Mouse (Mus musculus) mesoderm, embryonic 11.5 days (tissue): ENCODE measurements around the gene Aasdh.

ENCODE experiments used
- DNase-seq: peaks from one replicate; pipeline ENCODE4 v3.0.0-alpha.2; 2012; ENCODE audit warnings: low read depth, low spot score

The Aasdh gene

GRCm38 (mm10) chr5:76843448-76843847 lies 61.9 kb downstream of the Aasdh start:
- DNase-seq = peak; percentile 56

- no peak for DNase-seq
These were observed 63.5 kb downstream of the Aasdh start for GRCm38 (mm10) chr5:76841859-76842258.

GRCm38 (mm10) chr5:76839786-76840185 lies 65.5 kb downstream of the Aasdh start:
- DNase-seq = no peak

- peak; percentile 34 for DNase-seq
These were observed 68.3 kb downstream of the Aasdh start for GRCm38 (mm10) chr5:76837018-76837417.

- no peak for DNase-seq
These were observed 72.6 kb downstream of the Aasdh start for GRCm38 (mm10) chr5:76832529-76833210.

GRCm38 (mm10) chr5:76828527-76829240 lies 76.6 kb downstream of the Aasdh start:
- no peak for DNase-seq
